23 mouse cellular contexts compared by ENCODE assay signal in genomic region chr9:35164142-35164874, GRCm38 (mm10). TPM values are rescaled to one million over a fixed set of nuclear protein-coding genes. Genes with fewer than 3 reads are reported as not detected.
DNase-seq lines count a peak whose midpoint lies in the region; ATAC-seq and TF ChIP-seq lines count a peak whose summit lies in the region.
"Had no signal": no experiment of that assay in that cellular context is flagged by ENCODE, and none has a peak within 500 bp of the region (broad histone marks: within the 10 kb centered on the region; RNA-seq: fewer than 3 reads in every experiment).

No protein-coding gene starts in this region.

- no peaks in the 10 kb centered on the region for H3K79me2 ChIP-seq in MEL (ENCODE audit: control insufficient read depth, insufficient read depth, low read length, poor library complexity)

- H3K36me3 ChIP-seq in MEL (ENCODE audit: control insufficient read depth in 1 of 2, insufficient read depth in 2 of 2, low read length in 2 of 2): peaks cover 0 to 5% of the 10 kb centered on the region in 2 experiments; a peak in 2 of 4 replicates
- H3K36me3 ChIP-seq in intestine, embryonic 15.5 days: no peaks in the 10 kb centered on the region
- H3K36me3 ChIP-seq in forebrain, embryonic 12.5 days (replicated peaks): peaks cover 4% of the 10 kb centered on the region; the same call in 1 of the 2 replicates
- H3K36me3 ChIP-seq: forebrain, embryonic 15.5 days had no signal

- peak in 1 of 2 experiments; percentile 33; a peak in 1 of 4 replicates for TF ChIP-seq EP300 in MEL (IDR thresholded peaks at IDR 0.05; ENCODE audit: low read depth in 1 of 2, low read length in 2 of 2)

- WGBS in intestine, embryonic 15.5 days: 59% methylated on average over 5 of the region's 5 CpGs
- 83% methylated on average over 5 of the region's 5 CpGs for WGBS in forebrain, embryonic 12.5 days

- H3K9ac ChIP-seq in MEL (ENCODE audit: control insufficient read depth, low read depth, low read length, poor library complexity, severe bottlenecking): no peak overlapping the region
- H3K9ac ChIP-seq in intestine, embryonic 15.5 days: no peak overlapping the region
- no peak overlapping the region for H3K9ac ChIP-seq in forebrain, embryonic 12.5 days
- H3K9ac ChIP-seq: embryonic facial prominence, embryonic 15.5 days; forebrain, embryonic 15.5 days; hindbrain, embryonic 14.5 days had no signal

- no peak overlapping the region for H3K4me3 ChIP-seq in layer of hippocampus, adult 2 months
- H3K4me3 ChIP-seq in MEL (ENCODE audit: control insufficient read depth in 1 of 2, insufficient read depth in 1 of 2, low read depth in 2 of 2, low read length in 2 of 2): no peak overlapping the region
- no peak overlapping the region for H3K4me3 ChIP-seq in intestine, embryonic 15.5 days (replicated peaks)
- no peak overlapping the region for H3K4me3 ChIP-seq in forebrain, embryonic 12.5 days (replicated peaks)
- H3K4me3 ChIP-seq: embryonic facial prominence, embryonic 15.5 days; erythroblast, embryonic 14.5 days; forebrain, embryonic 10.5 days; forebrain, embryonic 15.5 days; heart, embryonic 10.5 days; hindbrain, embryonic 10.5 days had no signal

- H3K4me2 ChIP-seq in intestine, embryonic 15.5 days (replicated peaks): no peak overlapping the region
- no peak overlapping the region for H3K4me2 ChIP-seq in forebrain, embryonic 12.5 days
- H3K4me2 ChIP-seq: embryonic facial prominence, embryonic 15.5 days; forebrain, embryonic 15.5 days; hindbrain, embryonic 14.5 days had no signal

- H3K27ac ChIP-seq in layer of hippocampus, adult 2 months: 0 out of 2 replicates have a peak overlapping the region, but pooled peaks have one; percentile 10
- no peak overlapping the region for H3K27ac ChIP-seq in MEL (ENCODE audit: control insufficient read depth, low read depth, low read length)
- H3K27ac ChIP-seq in intestine, embryonic 15.5 days: no peak overlapping the region
- H3K27ac ChIP-seq in forebrain, embryonic 12.5 days: no peak overlapping the region
- H3K27ac ChIP-seq: embryonic facial prominence, embryonic 15.5 days; forebrain, embryonic 10.5 days; forebrain, embryonic 15.5 days; heart, embryonic 10.5 days; hindbrain, embryonic 10.5 days; hindbrain, embryonic 14.5 days had no signal

- H3K9me3 ChIP-seq in MEL (replicated peaks; ENCODE audit: insufficient read depth, low read length): no peaks in the 10 kb centered on the region
- no peaks in the 10 kb centered on the region for H3K9me3 ChIP-seq in intestine, embryonic 15.5 days
- H3K9me3 ChIP-seq in forebrain, embryonic 12.5 days: no peaks in the 10 kb centered on the region
- H3K9me3 ChIP-seq: embryonic facial prominence, embryonic 15.5 days; forebrain, embryonic 10.5 days; forebrain, embryonic 15.5 days; G1E; heart, embryonic 10.5 days; hindbrain, embryonic 10.5 days had no signal

- no peaks in the 10 kb centered on the region for H3K4me1 ChIP-seq in MEL (ENCODE audit: control insufficient read depth in 1 of 2, insufficient read depth in 2 of 2, low read length in 2 of 2)
- no peaks in the 10 kb centered on the region for H3K4me1 ChIP-seq in intestine, embryonic 15.5 days (replicated peaks)
- peaks cover 20% of the 10 kb centered on the region for H3K4me1 ChIP-seq in forebrain, embryonic 12.5 days
- H3K4me1 ChIP-seq: heart, embryonic 10.5 days had no signal

- ATAC-seq in intestine, embryonic 15.5 days: peak; percentile 90
- peak; percentile 58 for ATAC-seq in megakaryocyte progenitor cell, adult 5-6 weeks (replicated peaks; ENCODE audit: poor library complexity)
- ATAC-seq in forebrain, embryonic 12.5 days (ENCODE audit: low FRiP score): no peak
- ATAC-seq: forebrain, embryonic 15.5 days had no signal

- no peak for DNase-seq in layer of hippocampus, adult 2 months (ENCODE audit: low spot score in 2 of 2)
- no peak for DNase-seq in layer of hippocampus, adult 9-11 months
- DNase-seq in MEL (ENCODE audit: low read depth, low spot score): peak; percentile 14
- no peak for DNase-seq in spleen, adult 18-20 months
- DNase-seq in frontal cortex, adult 2 months (ENCODE audit: extremely low spot score in 1 of 2, low spot score in 1 of 2): no peak
- DNase-seq: adrenal gland, postnatal 14 days; B cell, adult 2 months; cerebellum, adult 18-20 months; cerebellum, adult 9-11 months; embryo, embryonic 11 days; gastrocnemius, postnatal 25 days; heart, postnatal 10 days had no signal

- H3K27me3 ChIP-seq in MEL (ENCODE audit: control insufficient read depth in 1 of 2, insufficient read depth in 2 of 2, low read length in 2 of 2): no peaks in the 10 kb centered on the region
- H3K27me3 ChIP-seq in intestine, embryonic 15.5 days (replicated peaks): no peaks in the 10 kb centered on the region
- no peaks in the 10 kb centered on the region; the same call in 1 of the 2 replicates for H3K27me3 ChIP-seq in forebrain, embryonic 12.5 days
- H3K27me3 ChIP-seq: embryonic facial prominence, embryonic 15.5 days; forebrain, embryonic 15.5 days had no signal

- no peak for TF ChIP-seq CTCF in layer of hippocampus, adult 2 months (conservative IDR thresholded peaks at IDR 0.05)
- TF ChIP-seq CTCF in MEL (IDR thresholded peaks at IDR 0.05 in 2 of 3, conservative IDR thresholded peaks at IDR 0.05 in 1 of 3; ENCODE audit: control insufficient read depth in 1 of 3, insufficient read depth in 1 of 3, low read depth in 2 of 3, low read length in 3 of 3, poor library complexity in 1 of 3, severe bottlenecking in 1 of 3): no peak

- no peak for TF ChIP-seq POLR2A in MEL (IDR thresholded peaks at IDR 0.05; ENCODE audit: control insufficient read depth in 1 of 2, insufficient read depth in 1 of 2, low read depth in 1 of 2, low read length in 2 of 2, poor library complexity in 1 of 2)

- TF ChIP-seq RAD21 in MEL (IDR thresholded peaks at IDR 0.05; ENCODE audit: low read depth, low read length): no peak

TF ChIP-seq in MEL, 35 proteins besides CTCF, POLR2A, EP300 and RAD21 (continues in another document):
- TF ChIP-seq ZC3H11A (IDR thresholded peaks at IDR 0.05; ENCODE audit: low read depth, low read length) (no peak), TAL1 (IDR thresholded peaks at IDR 0.05; ENCODE audit: low read length) (peak; percentile 17; the same call in 1 of the 2 replicates)

RNA-seq across cellular contexts. Expression of gene Dcps, which starts 11.6 kb away (rescaled TPM):
- total RNA-seq in layer of hippocampus, adult 2 months (2021): 10 to 100 TPM; 20.5 to 21.7 TPM
- 54.3 and 58.0 TPM in 2 replicates for total RNA-seq in MEL (2012; rRNA removed)
- polyA plus RNA-seq in MEL (2012; ENCODE audit: insufficient read depth in 1 of 2, insufficient read length in 2 of 2, low read depth in 1 of 2, low replicate concordance in 2 of 2, missing spikeins in 1 of 2): 100 to 1,000 TPM in 1 of 2 experiments, not detected in 1; 115 TPM
- 86.1 and 87.1 TPM in 2 replicates for polyA plus RNA-seq in intestine, embryonic 15.5 days (2015; fragmentation: Nextera tagmentation; extraction: Ambion mirVana)
- 64.1 and 67.6 TPM in 2 replicates for total RNA-seq in megakaryocyte progenitor cell, adult 5-6 weeks (2015)
- 56.2 and 64.9 TPM in 2 replicates for total RNA-seq in megakaryocyte progenitor cell, adult 5-6 weeks (2017)
- polyA plus RNA-seq in forebrain, embryonic 12.5 days (2016; fragmentation: Nextera tagmentation; extraction: Ambion mirVana): 90.1 and 102 TPM in 2 replicates
- polyA plus RNA-seq in frontal cortex, adult 2 months (2012; rRNA removed): 23.6 and 23.9 TPM in 2 replicates

RNA-seq across cellular contexts. Expression of gene Srpr, which starts 35.7 kb away (rescaled TPM):
- total RNA-seq in layer of hippocampus, adult 2 months (2021): 10 to 100 TPM; 65.4 to 65.6 TPM
- 36.8 and 42.9 TPM in 2 replicates for total RNA-seq in MEL (2012; rRNA removed)
- 100 to 1,000 TPM in 1 of 2 experiments, 10 to 100 TPM in 1; 63.5 to 113 TPM for polyA plus RNA-seq in MEL (2012; ENCODE audit: insufficient read depth in 1 of 2, insufficient read length in 2 of 2, low read depth in 1 of 2, low replicate concordance in 2 of 2, missing spikeins in 1 of 2)
- 135 and 137 TPM in 2 replicates for polyA plus RNA-seq in intestine, embryonic 15.5 days (2015; fragmentation: Nextera tagmentation; extraction: Ambion mirVana)
- total RNA-seq in megakaryocyte progenitor cell, adult 5-6 weeks (2015): 82.6 and 84.3 TPM in 2 replicates
- 61.6 and 61.7 TPM in 2 replicates for total RNA-seq in megakaryocyte progenitor cell, adult 5-6 weeks (2017)
- polyA plus RNA-seq in forebrain, embryonic 12.5 days (2016; fragmentation: Nextera tagmentation; extraction: Ambion mirVana): 81.3 and 82.6 TPM in 2 replicates
- 43.9 and 48.8 TPM in 2 replicates for polyA plus RNA-seq in frontal cortex, adult 2 months (2012; rRNA removed)

RNA-seq across cellular contexts. Expression of gene Tirap, which starts 35.8 kb away (rescaled TPM):
- total RNA-seq in layer of hippocampus, adult 2 months (2021): 1 to 10 TPM; 1.6 to 2.7 TPM
- 2.4 TPM in 2 replicates for total RNA-seq in MEL (2012; rRNA removed)
- 1 to 10 TPM in 1 of 2 experiments, not detected in 1; 5.3 TPM for polyA plus RNA-seq in MEL (2012; ENCODE audit: insufficient read depth in 1 of 2, insufficient read length in 2 of 2, low read depth in 1 of 2, low replicate concordance in 2 of 2, missing spikeins in 1 of 2)
- 13.2 and 13.9 TPM in 2 replicates for polyA plus RNA-seq in intestine, embryonic 15.5 days (2015; fragmentation: Nextera tagmentation; extraction: Ambion mirVana)
- 7.0 and 7.7 TPM in 2 replicates for total RNA-seq in megakaryocyte progenitor cell, adult 5-6 weeks (2015)
- 10.3 and 10.4 TPM in 2 replicates for total RNA-seq in megakaryocyte progenitor cell, adult 5-6 weeks (2017)
- 11.7 and 11.9 TPM in 2 replicates for polyA plus RNA-seq in forebrain, embryonic 12.5 days (2016; fragmentation: Nextera tagmentation; extraction: Ambion mirVana)
- polyA plus RNA-seq in frontal cortex, adult 2 months (2012; rRNA removed): 1.8 and 1.9 TPM in 2 replicates

RNA-seq across cellular contexts. Expression of gene St3gal4, which starts 45.2 kb away (rescaled TPM):
- 10 to 100 TPM; 25.8 to 29.0 TPM for total RNA-seq in layer of hippocampus, adult 2 months (2021)
- total RNA-seq in MEL (2012; rRNA removed): 37.4 and 56.3 TPM in 2 replicates
- 10 to 100 TPM in 1 of 2 experiments, not detected in 1; 54.2 TPM for polyA plus RNA-seq in MEL (2012; ENCODE audit: insufficient read depth in 1 of 2, insufficient read length in 2 of 2, low read depth in 1 of 2, low replicate concordance in 2 of 2, missing spikeins in 1 of 2)
- polyA plus RNA-seq in intestine, embryonic 15.5 days (2015; fragmentation: Nextera tagmentation; extraction: Ambion mirVana): 146 and 161 TPM in 2 replicates
- total RNA-seq in megakaryocyte progenitor cell, adult 5-6 weeks (2015): 37.2 and 38.1 TPM in 2 replicates
- 33.7 and 34.6 TPM in 2 replicates for total RNA-seq in megakaryocyte progenitor cell, adult 5-6 weeks (2017)
- polyA plus RNA-seq in forebrain, embryonic 12.5 days (2016; fragmentation: Nextera tagmentation; extraction: Ambion mirVana): 9.9 and 12.1 TPM in 2 replicates
- 10.2 and 14.8 TPM in 2 replicates for polyA plus RNA-seq in frontal cortex, adult 2 months (2012; rRNA removed)

RNA-seq across cellular contexts. Expression of gene Foxred1, which starts 46.5 kb away (rescaled TPM):
- 10 to 100 TPM; 35.4 to 37.3 TPM for total RNA-seq in layer of hippocampus, adult 2 months (2021)
- 35.6 and 42.4 TPM in 2 replicates for total RNA-seq in MEL (2012; rRNA removed)
- polyA plus RNA-seq in MEL (2012; ENCODE audit: insufficient read depth in 1 of 2, insufficient read length in 2 of 2, low read depth in 1 of 2, low replicate concordance in 2 of 2, missing spikeins in 1 of 2): 10 to 100 TPM in 1 of 2 experiments, not detected in 1; 39.0 TPM
- polyA plus RNA-seq in intestine, embryonic 15.5 days (2015; fragmentation: Nextera tagmentation; extraction: Ambion mirVana): 42.0 and 42.4 TPM in 2 replicates
- 12.7 and 13.6 TPM in 2 replicates for total RNA-seq in megakaryocyte progenitor cell, adult 5-6 weeks (2015)
- 42.8 and 44.8 TPM in 2 replicates for total RNA-seq in megakaryocyte progenitor cell, adult 5-6 weeks (2017)
- polyA plus RNA-seq in forebrain, embryonic 12.5 days (2016; fragmentation: Nextera tagmentation; extraction: Ambion mirVana): 45.6 and 49.0 TPM in 2 replicates
- polyA plus RNA-seq in frontal cortex, adult 2 months (2012; rRNA removed): 52.8 and 59.7 TPM in 2 replicates
